Mouse (Mus musculus) layer of hippocampus, postnatal 10 days (tissue): Measurements from ENCODE around the gene Zfp84. TPM values are rescaled to one million over a fixed set of nuclear protein-coding genes. Genes with fewer than 3 reads are reported as not detected.

Experiments
- DNase-seq, 2 experiments: peaks; one replicate each; pipeline ENCODE4 v3.0.0; 2021; ENCODE audit warnings: low spot score in 2 of 2
- microRNA-seq, 2 experiments: library from miRNA; unstranded; fragments of <30 nt; microRNA quantifications; one replicate each; pipeline ENCODE4 v1.2.0; 2021
- total RNA-seq, 2 experiments: library from RNA; stranded (reverse); gene quantifications; 2 replicates each; pipeline ENCODE4 v1.2.3; 2021

The Zfp84 gene
- total RNA-seq, 2 experiments from 2014 or later, result 15.8 to 17.9 TPM

GRCm38 (mm10) chr7:29815910-29816429 is 47.6 kb downstream of the Zfp84 start, which contains the start of gene Zfp790:
Gene Zfp790, plus strand, starts transcription at chr7:29816114.
- DNase-seq, result peak; percentile 81 to 84

- peak; percentile 72 to 74 for DNase-seq
Observed at GRCm38 (mm10) chr7:29818619-29819254, 50.4 kb downstream of the Zfp84 start.

DNA sequence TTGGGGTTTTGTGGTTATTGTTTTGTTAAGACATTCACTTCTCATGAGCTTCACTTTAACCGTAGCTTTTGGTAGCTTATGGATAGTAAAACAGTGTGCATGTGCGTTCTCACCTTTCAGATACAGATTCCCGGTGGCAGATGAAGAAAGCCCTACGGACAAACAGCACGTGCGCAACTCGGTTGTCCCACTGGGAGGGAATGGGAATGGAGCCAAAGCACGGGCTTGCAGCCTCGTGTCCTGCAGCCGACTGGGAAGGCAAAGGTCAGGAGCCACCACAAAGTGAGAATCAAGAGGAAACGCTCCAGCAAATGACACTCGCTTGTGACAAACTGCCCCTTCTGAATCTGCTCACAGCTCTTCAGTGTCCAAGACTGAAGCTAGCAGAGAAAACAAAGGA is 59.6 kb downstream of the Zfp84 start:
- DNase-seq, result no peak

Small RNA genes lying within 50 kb of the gene (microRNA-seq; reads per million reads assigned to microRNA genes)
- gene Mir1964, result 1.6 to 5.1 reads per million in 2 experiments

Other genes with a start within 250 kb of the Zfp84 start
- gene Sipa1l3, start 249.9 kb upstream of the Zfp84 start, total RNA-seq, result 100 to 1,000 TPM; 122 to 125 TPM
- gene Catsperg2, start 41.5 kb upstream of the Zfp84 start, total RNA-seq, result under 1 TPM; 0.18 to 0.42 TPM
- 10 to 100 TPM; 11.0 to 11.3 TPM for gene Zfp30, start 15.4 kb downstream of the Zfp84 start, total RNA-seq
- gene Zfp790, start 47.6 kb downstream of the Zfp84 start, total RNA-seq, result 10 to 100 TPM; 18.9 to 23.2 TPM
- gene Zfp940, start 85.1 kb downstream of the Zfp84 start, total RNA-seq, result 10 to 100 TPM; 17.1 to 24.1 TPM
- gene Zfp420, start 91.4 kb downstream of the Zfp84 start, total RNA-seq, result 10 to 100 TPM; 14.0 to 14.4 TPM
- gene Zfp27, start 138.0 kb downstream of the Zfp84 start, total RNA-seq, result 10 to 100 TPM; 20.0 to 21.3 TPM
- gene Zfp383, start 139.7 kb downstream of the Zfp84 start, total RNA-seq, result 1 to 10 TPM; 9.0 to 9.3 TPM
- gene Zfp74, start 185.5 kb downstream of the Zfp84 start, total RNA-seq, result 10 to 100 TPM; 21.3 to 22.0 TPM
- gene Zfp568, start 215.4 kb downstream of the Zfp84 start, total RNA-seq, result 1 to 10 TPM; 4.7 to 5.9 TPM